Mouse (Mus musculus) liver, adult 2 months (tissue): Measurements from ENCODE around the gene Nrtn. TPM values are rescaled to one million over a fixed set of nuclear protein-coding genes. Genes with fewer than 3 reads are reported as not detected.

ENCODE experiments used
- DNase-seq: peaks from one replicate; pipeline ENCODE4 v3.0.0-alpha.2; 2011; ENCODE audit warnings: low read depth, low spot score; ENCODE audit errors: extremely low read depth
- H3K27ac ChIP-seq: fragments of 200-500 bp; replicated peaks from 2 replicates; pipeline ENCODE4 v1.5.1; 2012; ENCODE audit warnings: low read depth, mild to moderate bottlenecking, control low read depth, inconsistent platforms, low read length; ENCODE audit not compliant: insufficient read depth
- H3K27me3 ChIP-seq: fragments of 200-500 bp; 2 replicates; pipeline ENCODE4 v1.6.1; 2012; ENCODE audit warnings: mild to moderate bottlenecking, moderate library complexity, low read length, inconsistent platforms; ENCODE audit not compliant: control insufficient read depth, insufficient read depth
- H3K36me3 ChIP-seq: fragments of 200-500 bp; 2 replicates; pipeline ENCODE4 v1.6.1; 2012; ENCODE audit warnings: low read length, inconsistent platforms; ENCODE audit not compliant: control insufficient read depth, insufficient read depth
- H3K4me1 ChIP-seq: fragments of 200-500 bp; 2 replicates; pipeline ENCODE4 v1.6.1; 2011; ENCODE audit warnings: low read length; ENCODE audit not compliant: control insufficient read depth, insufficient read depth
- H3K4me3 ChIP-seq: fragments of 200-500 bp; 2 replicates; pipeline ENCODE4 v1.5.1; 2011; ENCODE audit warnings: low read depth, mild to moderate bottlenecking, control low read depth, low read length, moderate library complexity; ENCODE audit not compliant: insufficient read depth
- H3K79me2 ChIP-seq: fragments of 200-500 bp; 2 replicates; pipeline ENCODE4 v1.6.1; 2012; ENCODE audit warnings: inconsistent platforms, mild to moderate bottlenecking, low read length, moderate library complexity; ENCODE audit not compliant: control insufficient read depth, insufficient read depth
- H3K9ac ChIP-seq: fragments of 200-500 bp; 2 replicates; pipeline ENCODE4 v1.6.1; 2012; ENCODE audit warnings: low read depth, mild to moderate bottlenecking, control low read depth, inconsistent platforms, low read length
- CTCF ChIP-seq: fragments of 200-500 bp; IDR thresholded peaks from 2 replicates; pipeline ENCODE4 v1.5.1; 2011; ENCODE audit warnings: low read depth, low read length, control low read depth
- POLR2A ChIP-seq: fragments of 200-500 bp; IDR thresholded peaks from 2 replicates; pipeline ENCODE4 v1.6.1; 2011; ENCODE audit warnings: low read length, control low read depth; ENCODE audit not compliant: insufficient read depth; ENCODE audit errors: extremely low read depth
- WGBS: fragments of 180-500 bp; shearing (Covaris S2); methylation state at CpG from one replicate; pipeline ENCODE4 v1.1.7; 2018; 5-methylcytosine and 5-hydroxymethylcytosine counted together
- polyA plus RNA-seq: library from polyadenylated mRNA; depleted of rRNA; stranded (reverse); fragments of >200 nt; gene quantifications from 2 replicates; pipeline ENCODE4 v1.2.3, GENCODE M21; 2012
- total RNA-seq: library from RNA; depleted of rRNA; stranded (reverse); fragments of >200 nt; gene quantifications from 2 replicates; pipeline ENCODE4 v1.2.3, GENCODE M21; 2014

The Nrtn gene
- total and polyA plus RNA-seq, 2 experiments, result 0.83 to 1.9 TPM

GRCm38 (mm10) chr17:56727659-56728058 lies 29.7 kb downstream of the Nrtn start:
- H3K79me2 ChIP-seq, result no peaks in the 10 kb centered on the region
- H3K9ac ChIP-seq, result no peak overlapping the region
- H3K27me3 ChIP-seq, result peaks cover 3% of the 10 kb centered on the region; the same call in 1 of the 2 replicates
- 21% methylated on average over 12 of the region's 12 CpGs for WGBS
- no peaks in the 10 kb centered on the region for H3K36me3 ChIP-seq
- H3K4me3 ChIP-seq, result no peak overlapping the region
- TF ChIP-seq CTCF (no peak), POLR2A (no peak)
- no peak for DNase-seq
- H3K27ac ChIP-seq, result no peak overlapping the region
- H3K4me1 ChIP-seq, result no peaks in the 10 kb centered on the region

- no peak overlapping the region for H3K27ac ChIP-seq
- H3K36me3 ChIP-seq, result no peaks in the 10 kb centered on the region
- H3K4me1 ChIP-seq, result no peaks in the 10 kb centered on the region
- TF ChIP-seq CTCF (no peak), POLR2A (no peak)
- H3K27me3 ChIP-seq, result peaks cover 3% of the 10 kb centered on the region; the same call in 1 of the 2 replicates
- no peaks in the 10 kb centered on the region for H3K79me2 ChIP-seq
- no peak for DNase-seq
- no peak overlapping the region for H3K9ac ChIP-seq
- no peak overlapping the region for H3K4me3 ChIP-seq
- WGBS, result 32% methylated on average over 7 of the region's 7 CpGs
Observed at GRCm38 (mm10) chr17:56727029-56727649, 30.2 kb downstream of the Nrtn start.

GRCm38 (mm10) chr17:56723419-56724161 lies 33.7 kb downstream of the Nrtn start:
- Histone ChIP-seq H3K36me3 (no peaks in the 10 kb centered on the region), H3K4me1 (peaks cover 4% of the 10 kb centered on the region; the same call in 1 of the 2 replicates), H3K4me3 (no peak overlapping the region), H3K79me2 (peaks cover 10% of the 10 kb centered on the region; the same call in 1 of the 2 replicates), H3K27ac (no peak overlapping the region), H3K9ac (no peak overlapping the region), H3K27me3 (peaks cover 3% of the 10 kb centered on the region; the same call in 1 of the 2 replicates)
- no peak for DNase-seq
- TF ChIP-seq POLR2A, result no peak
- TF ChIP-seq CTCF, result peak; percentile 26; the same call in 1 of the 2 replicates
- WGBS, result 89% methylated on average over 11 of the region's 11 CpGs

GRCm38 (mm10) chr17:56722441-56722840 lies 34.9 kb downstream of the Nrtn start:
- Histone ChIP-seq H3K27me3 (no peaks in the 10 kb centered on the region), H3K27ac (no peak overlapping the region), H3K36me3 (no peaks in the 10 kb centered on the region), H3K9ac (no peak overlapping the region), H3K4me1 (peaks cover 4% of the 10 kb centered on the region; the same call in 1 of the 2 replicates), H3K79me2 (peaks cover 20% of the 10 kb centered on the region; the same call in 1 of the 2 replicates), H3K4me3 (no peak overlapping the region)
- TF ChIP-seq CTCF (no peak), POLR2A (no peak)
- no peak for DNase-seq
- WGBS, result 85% methylated on average over 5 of the region's 5 CpGs

- H3K9ac ChIP-seq, result peak within 1 kb of the TSS; percentile 95
- H3K79me2 ChIP-seq, result peaks cover 20% of the 10 kb centered on the region; the same call in 1 of the 2 replicates
- no peaks in the 10 kb centered on the region for H3K36me3 ChIP-seq
- DNase-seq, result peak; percentile 86
- no peak for TF ChIP-seq CTCF
- peak; percentile 69 for TF ChIP-seq POLR2A
- peaks cover 6% of the 10 kb centered on the region for H3K4me1 ChIP-seq
- peak within 1 kb of the TSS; percentile 91 for H3K4me3 ChIP-seq
- H3K27me3 ChIP-seq, result no peaks in the 10 kb centered on the region
- WGBS, result under 1% methylated on average over 59 of the region's 59 CpGs
- peak within 1 kb of the TSS; percentile 92 for H3K27ac ChIP-seq
Observed at GRCm38 (mm10) chr17:56717363-56718058, 39.8 kb downstream of the Nrtn start, which contains the start of the genes Ndufa11 and Vmac. TSS of gene Ndufa11 (plus strand) at chr17:56717767. TSS of gene Vmac (minus strand) at chr17:56718022.
